Mouse (Mus musculus) Patski (cell line): ENCODE measurements around the gene Cxcl16. TPM values are rescaled to one million over a fixed set of nuclear protein-coding genes. Genes with fewer than 3 reads are reported as not detected.
"Not testable (repeated sequence)": the region's sequence is repeated elsewhere in the genome, so short reads cannot be mapped to it uniquely, and the experiment has no call there.

Experiments
- ATAC-seq: fragments of 100-300 bp; one replicate; pipeline ENCODE4 v1.8.0; 2021
- CTCF ChIA-PET: fragments of 350-600 bp; sonication (Branson Sonifier 250); formaldehyde crosslinking; loops from one replicate; lab custom pipeline; 2022; ENCODE audit warnings: inconsistent platforms; lab: Charles Lee
- POLR2A ChIA-PET: fragments of 350-600 bp; sonication (Branson Sonifier 250); formaldehyde crosslinking; loops from one replicate; lab custom pipeline; 2022; ENCODE audit warnings: antibody characterized with exemption, inconsistent platforms; lab: Charles Lee
- DNase-seq: peaks from one replicate; pipeline ENCODE4 v3.0.0-alpha.2; 2011; ENCODE audit warnings: low read depth, low spot score
- H3K27me3 ChIP-seq: fragments of 371-371 bp; one replicate; pipeline ENCODE4 v1.5.1; 2021
- CTCF ChIP-seq: fragments of 100-300 bp; IDR thresholded peaks from one replicate; pipeline ENCODE4 v1.5.1; 2021
- in situ Hi-C: fragments of 300-500 bp; cut with MboI; formaldehyde crosslinking; loops from 3 replicates; pipeline ENCODE4 v1.11.1; 2018; ENCODE audit warnings: low pct_unique_long_range_greater_than_20kb, mixed read lengths
- polyA plus RNA-seq: library from polyadenylated mRNA; unstranded; gene quantifications from one replicate; pipeline ENCODE4 v1.2.3, GENCODE M21; 2021

Cxcl16 gene
- polyA plus RNA-seq, 1 experiment from 2014 or later, result 32.7 TPM

GRCm38 (mm10) chr11:70440637-70441036 is 19.1 kb downstream of the Cxcl16 start:
- DNase-seq, result no peak
- CTCF ChIA-PET, result no interaction called here
- POLR2A ChIA-PET, result no interaction called here
- in situ Hi-C loops, result no loop called here
- no peaks in the 10 kb centered on the region for H3K27me3 ChIP-seq
- no peak for TF ChIP-seq CTCF
- ATAC-seq, result no peak

- ATAC-seq, result no peak
- ChIA-PET POLR2A (interaction anchor here (0.6 to 1.3 kb wide), 2 partner anchors 9 to 457 kb away, joined by 3 read pairs; no protein-coding TSS in a partner anchor), CTCF (no interaction called here)
- no peak for TF ChIP-seq CTCF
- H3K27me3 ChIP-seq, result no peaks in the 10 kb centered on the region
- DNase-seq, result no peak
- in situ Hi-C loops, result no loop called here
Measured at GRCm38 (mm10) chr11:70438728-70439374, 20.9 kb downstream of the Cxcl16 start.

GRCm38 (mm10) chr11:70437426-70437825 is 22.4 kb downstream of the Cxcl16 start:
- in situ Hi-C loops, result no loop called here
- no peaks in the 10 kb centered on the region for H3K27me3 ChIP-seq
- CTCF ChIA-PET, result no interaction called here
- TF ChIP-seq CTCF, result no peak
- DNase-seq (no peak), ATAC-seq (no peak)
- POLR2A ChIA-PET, result interaction anchor here (0.7 kb wide), 1 partner anchor 28 kb away, joined by 3 read pairs; the partner anchor contains the start of gene Pelp1

- no peaks in the 10 kb centered on the region for H3K27me3 ChIP-seq
- in situ Hi-C loops, result no loop called here
- ATAC-seq, result no peak
- TF ChIP-seq CTCF, result no peak
- DNase-seq, result no peak
- ChIA-PET POLR2A (no interaction called here), CTCF (no interaction called here)
Measured at GRCm38 (mm10) chr11:70435476-70435875, 24.3 kb downstream of the Cxcl16 start.

- TF ChIP-seq CTCF, result no peak
- ChIA-PET POLR2A (no interaction called here), CTCF (interaction anchor here (2.1 kb wide), 1 partner anchor 66 kb away, joined by 11 read pairs; no protein-coding TSS in a partner anchor)
- ATAC-seq, result no peak
- no peak for DNase-seq
- in situ Hi-C loops, result no loop called here
- peaks cover 7% of the 10 kb centered on the region for H3K27me3 ChIP-seq
Measured at GRCm38 (mm10) chr11:70433951-70434350, 25.8 kb downstream of the Cxcl16 start.

GRCm38 (mm10) chr11:70433569-70433943 is 26.2 kb downstream of the Cxcl16 start:
- ATAC-seq, result no peak
- peaks cover 7% of the 10 kb centered on the region for H3K27me3 ChIP-seq
- in situ Hi-C loops, result no loop called here
- DNase-seq, result no peak
- TF ChIP-seq CTCF, result no peak
- CTCF ChIA-PET, result interaction anchor here (2.1 kb wide), 1 partner anchor 67 kb away, joined by 11 read pairs; no protein-coding TSS in a partner anchor
- POLR2A ChIA-PET, result no interaction called here

- no peak for ATAC-seq
Measured at GRCm38 (mm10) chr11:70432895-70433568, 26.8 kb downstream of the Cxcl16 start.

GRCm38 (mm10) chr11:70432048-70432894 is 27.5 kb downstream of the Cxcl16 start, which contains the start of gene Arrb2:
Gene Arrb2, plus strand, starts transcription at chr11:70432635.
- peaks cover 7% of the 10 kb centered on the region for H3K27me3 ChIP-seq
- ATAC-seq, result peak; percentile 94
- no peak for TF ChIP-seq CTCF
- DNase-seq, result peak; percentile 81
- in situ Hi-C loops, result no loop called here
- ChIA-PET CTCF (interaction anchor here (0.7 to 2.1 kb wide), 12 partner anchors 14 to 270 kb away, joined by 3 to 11 read pairs (median 4); partner anchors contain the start of genes Med11 and Tm4sf5), POLR2A (interaction anchor here (0.6 kb wide), 1 partner anchor 74 kb away, joined by 3 read pairs; no protein-coding TSS in a partner anchor)

More at GRCm38 (mm10) chr11:70432895-70433568, 26.8 kb downstream of the Cxcl16 start:
- CTCF ChIA-PET, result interaction anchor here (1.3 to 2.1 kb wide), 2 partner anchors 17 to 67 kb away, joined by 6 to 11 read pairs; no protein-coding TSS in a partner anchor
- in situ Hi-C loops, result no loop called here
- POLR2A ChIA-PET, result no interaction called here
- DNase-seq, result no peak
- TF ChIP-seq CTCF, result no peak
- peaks cover 7% of the 10 kb centered on the region for H3K27me3 ChIP-seq

GRCm38 (mm10) chr11:70431574-70431973 is 28.2 kb downstream of the Cxcl16 start:
- CTCF ChIA-PET, result interaction anchor here (0.7 to 2.1 kb wide), 12 partner anchors 13 to 271 kb away, joined by 3 to 11 read pairs (median 4); partner anchors contain the start of genes Med11 and Tm4sf5
- peak; percentile 15 for DNase-seq
- in situ Hi-C loops, result no loop called here

GRCm38 (mm10) chr11:70426598-70426997 is 33.2 kb downstream of the Cxcl16 start:
- CTCF ChIA-PET, ATAC-seq, DNase-seq, POLR2A ChIA-PET, in situ Hi-C loops: not testable (repeated sequence)
- peaks cover 33% of the 10 kb centered on the region for H3K27me3 ChIP-seq

More at GRCm38 (mm10) chr11:70431574-70431973, 28.2 kb downstream of the Cxcl16 start:
- ATAC-seq, result no peak
- POLR2A ChIA-PET, result interaction anchor here (0.6 kb wide), 1 partner anchor 74 kb away, joined by 3 read pairs; no protein-coding TSS in a partner anchor
- TF ChIP-seq CTCF, result no peak
- H3K27me3 ChIP-seq, result peaks cover 7% of the 10 kb centered on the region
